Mouse (Mus musculus) lung, postnatal 10 days (tissue): Measurements from ENCODE around the gene P2ry14.

Experiments
- DNase-seq: peaks from one replicate; pipeline ENCODE4 v3.0.0; 2021

P2ry14 gene

GRCm38 (mm10) chr3:59153424-59153823 is at the start of gene P2ry14:
TSS of gene P2ry14 (minus strand) at chr3:59153618.
- peak; percentile 32 for DNase-seq

- DNase-seq, result no peak
Observed at GRCm38 (mm10) chr3:59197329-59197948, 44.0 kb upstream of the P2ry14 start.

GRCm38 (mm10) chr3:59194938-59195337 is 41.5 kb upstream of the P2ry14 start, which contains the start of gene Gpr87:
TSS of gene Gpr87 (minus strand) at chr3:59195104.
- no peak for DNase-seq

GRCm38 (mm10) chr3:59194099-59194498 is 40.7 kb upstream of the P2ry14 start:
- DNase-seq, result no peak

GRCm38 (mm10) chr3:59191674-59192073 is 38.3 kb upstream of the P2ry14 start:
- no peak for DNase-seq

- no peak for DNase-seq
Observed at GRCm38 (mm10) chr3:59187336-59187735, 33.9 kb upstream of the P2ry14 start.

GRCm38 (mm10) chr3:59185662-59186061 is 32.2 kb upstream of the P2ry14 start:
- DNase-seq, result no peak

- DNase-seq, result no peak
Observed at GRCm38 (mm10) chr3:59182129-59182528, 28.7 kb upstream of the P2ry14 start.

GRCm38 (mm10) chr3:59181134-59181533 is 27.7 kb upstream of the P2ry14 start:
- DNase-seq, result peak; percentile 49

GRCm38 (mm10) chr3:59176871-59177270 is 23.5 kb upstream of the P2ry14 start:
- no peak for DNase-seq

GRCm38 (mm10) chr3:59175234-59175633 is 21.8 kb upstream of the P2ry14 start:
- peak; percentile 78 for DNase-seq

- peak; percentile 21 for DNase-seq
Observed at GRCm38 (mm10) chr3:59174426-59175154, 21.2 kb upstream of the P2ry14 start.

- no peak for DNase-seq
Observed at GRCm38 (mm10) chr3:59169921-59170627, 16.7 kb upstream of the P2ry14 start.

GRCm38 (mm10) chr3:59169215-59169614 is 15.8 kb upstream of the P2ry14 start:
- no peak for DNase-seq

- peak; percentile 13 for DNase-seq
Observed at GRCm38 (mm10) chr3:59168476-59168875, 15.1 kb upstream of the P2ry14 start.

- DNase-seq, result peak; percentile 69
Observed at GRCm38 (mm10) chr3:59167417-59168054, 14.1 kb upstream of the P2ry14 start.

- DNase-seq, result no peak
Observed at GRCm38 (mm10) chr3:59160465-59160864, 7.0 kb upstream of the P2ry14 start.

GRCm38 (mm10) chr3:59157048-59157447 is 3.6 kb upstream of the P2ry14 start:
- DNase-seq, result no peak

GRCm38 (mm10) chr3:59155404-59155803 is 2.0 kb upstream of the P2ry14 start:
- DNase-seq, result no peak

- DNase-seq, result no peak
Observed at GRCm38 (mm10) chr3:59154888-59155287, 1.5 kb upstream of the P2ry14 start.

GRCm38 (mm10) chr3:59150624-59151023 is 2.8 kb downstream of the P2ry14 start:
- DNase-seq, result no peak

- DNase-seq, result no peak
Observed at GRCm38 (mm10) chr3:59149646-59150045, 3.8 kb downstream of the P2ry14 start.

GRCm38 (mm10) chr3:59145194-59145593 is 8.2 kb downstream of the P2ry14 start:
- no peak for DNase-seq
